Mouse (Mus musculus): ENCODE measurements at regions not wholly inside any gene's neighbourhood (a gene's known extent, or its start where the extent isn't known, plus 50 kb on each side); places are given as distances from the start of the nearest gene placed in this dataset.

DNA sequence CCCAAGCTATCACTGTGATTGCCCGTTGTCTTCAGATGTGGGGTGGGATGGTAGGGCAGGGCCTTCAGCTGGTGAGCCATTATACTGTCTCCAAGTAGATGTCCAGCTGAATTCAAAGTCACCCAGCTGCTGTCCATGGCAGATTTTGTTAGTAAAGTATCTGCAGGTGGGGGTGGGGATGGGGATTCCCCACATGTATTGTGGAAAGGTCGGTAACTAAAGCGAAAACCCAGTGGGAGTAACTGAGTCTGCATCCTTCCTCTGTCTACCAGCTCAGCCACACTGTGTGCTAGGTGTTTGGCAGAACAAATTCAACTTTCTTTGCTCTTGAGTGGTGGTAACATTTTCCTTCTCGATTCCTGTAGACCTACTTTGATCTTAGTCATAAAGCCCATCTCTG lies 163.2 kb upstream of the 1700056E22Rik start:
- TF ChIP-seq ELF1 (IDR thresholded peaks at IDR 0.05; ENCODE audit: low read depth, low read length) = no peak
- no peak for TF ChIP-seq POLR2A (IDR thresholded peaks at IDR 0.05; ENCODE audit: control insufficient read depth in 1 of 2, insufficient read depth in 1 of 2, low read depth in 1 of 2, low read length in 2 of 2, poor library complexity in 1 of 2)
- TF ChIP-seq UBTF (IDR thresholded peaks at IDR 0.05; ENCODE audit: borderline replicate concordance, insufficient read depth, low read depth, low read length) = no peak
- no peak for TF ChIP-seq TAL1 (IDR thresholded peaks at IDR 0.05; ENCODE audit: low read length)

Data from MEL (cell line).